Mouse (Mus musculus): ENCODE data around the gene Cpb1.

Cpb1 gene

DNA sequence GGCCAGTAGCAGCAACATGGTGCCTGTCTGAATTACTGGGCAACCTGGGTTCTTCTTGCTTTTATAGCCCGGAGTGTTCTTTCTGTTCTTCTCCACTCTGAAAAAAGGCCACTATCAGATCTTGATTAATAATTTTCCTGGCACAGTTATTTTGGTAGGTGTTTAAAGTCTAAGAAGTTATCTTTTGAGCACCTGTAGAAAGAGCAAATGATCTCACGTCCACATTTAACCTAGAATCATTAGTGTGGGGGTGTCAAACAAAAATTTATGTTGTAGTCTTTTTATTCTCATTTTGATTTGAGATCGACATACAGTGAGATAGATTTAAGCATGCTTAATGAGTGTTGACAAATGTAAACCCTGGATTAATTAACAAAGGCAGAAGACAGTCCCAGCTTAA is at the start of gene Cpb1:
Gene Cpb1 (minus strand): TSS at position 101 of the 400 bp plus-strand sequence.
- no peak for DNase-seq (ENCODE audit: low spot score)

DNA sequence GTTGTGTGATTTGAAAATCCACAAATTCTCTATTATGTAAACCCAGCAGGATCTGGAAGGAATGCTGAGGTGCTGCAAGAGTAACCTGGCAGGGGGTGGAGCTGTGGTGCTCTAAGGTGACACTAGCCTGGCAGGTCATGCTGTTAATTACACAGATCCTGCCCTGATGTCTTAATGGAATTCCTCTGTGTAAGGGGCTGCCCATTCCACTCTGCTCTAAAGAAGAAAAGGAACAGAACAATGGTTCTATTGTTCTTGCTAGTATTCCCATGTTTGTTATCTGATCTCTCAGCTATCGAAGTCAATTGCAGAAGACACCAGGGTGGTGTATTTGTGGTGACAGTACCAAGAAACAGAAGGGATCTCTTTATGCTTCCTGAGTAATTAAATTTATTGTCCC is 41.7 kb upstream of the Cpb1 start:
- DNase-seq (ENCODE audit: low spot score): no peak

DNA sequence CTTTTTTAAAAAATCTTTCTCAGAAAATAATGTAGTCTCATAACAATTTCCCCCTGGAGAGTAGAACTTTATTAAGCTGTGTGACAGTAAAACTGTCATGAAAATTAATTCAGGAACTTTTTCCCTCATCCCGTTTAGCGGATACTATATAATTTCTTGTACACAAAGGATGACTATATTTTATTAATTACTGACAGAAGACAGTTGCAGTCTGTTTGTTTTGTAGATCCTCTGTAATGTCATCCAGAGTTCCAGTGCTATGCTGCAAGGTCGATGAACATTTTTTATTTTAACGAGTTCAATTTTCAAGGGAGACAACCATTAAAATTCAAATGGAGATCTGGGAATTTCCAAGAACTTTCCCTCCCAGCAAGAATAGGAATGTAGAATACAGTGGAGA is 33.6 kb upstream of the Cpb1 start:
- no peak for DNase-seq (ENCODE audit: low spot score)

DNA sequence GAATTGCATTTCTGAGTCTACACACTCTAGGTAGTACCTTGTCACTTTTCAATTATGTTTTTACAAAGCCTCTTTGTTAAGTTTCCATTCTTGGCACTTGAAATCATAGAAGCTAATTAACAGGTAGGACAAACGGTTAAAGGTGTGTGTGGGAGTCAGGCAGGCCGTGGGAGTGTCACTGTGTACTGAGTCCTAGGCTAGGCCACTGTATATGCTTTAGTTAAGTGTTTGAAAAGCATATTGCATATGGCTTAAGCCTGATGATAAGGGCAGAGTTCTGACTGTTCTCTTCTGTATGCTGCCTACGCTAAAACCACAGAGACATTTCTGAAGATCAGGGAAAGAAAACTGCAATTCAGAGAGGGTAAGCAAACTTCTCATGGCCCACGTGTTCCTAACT is 31.7 kb upstream of the Cpb1 start:
- DNase-seq (ENCODE audit: low spot score): no peak

DNA sequence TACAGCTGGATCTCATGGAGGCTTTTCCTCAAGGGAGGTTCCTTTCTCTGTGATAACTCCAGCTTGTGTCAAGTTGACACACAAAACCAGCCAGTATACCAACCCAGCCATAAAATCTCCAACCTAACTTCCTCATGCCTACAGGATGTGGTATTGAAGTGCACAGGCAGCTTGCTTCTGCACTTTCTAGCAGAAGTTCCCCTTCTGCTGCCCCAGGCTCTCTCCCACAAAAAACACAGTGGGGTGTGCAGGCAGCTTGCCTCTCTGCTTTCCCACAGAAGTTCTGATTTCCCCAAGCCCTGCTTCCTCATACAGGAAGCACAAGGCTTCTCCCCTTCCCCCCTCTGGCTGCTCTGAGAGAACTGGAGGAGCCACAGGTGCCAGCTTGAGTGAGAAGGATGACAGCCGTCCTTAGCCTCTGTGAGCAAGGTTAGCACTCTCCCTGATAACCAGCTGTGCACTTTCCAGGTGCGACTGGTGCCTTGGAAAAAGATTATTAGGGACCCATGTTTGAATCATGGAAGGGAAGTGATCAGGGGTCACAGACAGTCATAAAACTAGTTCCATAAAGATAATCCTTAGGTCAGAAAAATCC is 29.3 kb upstream of the Cpb1 start:
- peak; percentile 35 for DNase-seq (ENCODE audit: low spot score)

DNA sequence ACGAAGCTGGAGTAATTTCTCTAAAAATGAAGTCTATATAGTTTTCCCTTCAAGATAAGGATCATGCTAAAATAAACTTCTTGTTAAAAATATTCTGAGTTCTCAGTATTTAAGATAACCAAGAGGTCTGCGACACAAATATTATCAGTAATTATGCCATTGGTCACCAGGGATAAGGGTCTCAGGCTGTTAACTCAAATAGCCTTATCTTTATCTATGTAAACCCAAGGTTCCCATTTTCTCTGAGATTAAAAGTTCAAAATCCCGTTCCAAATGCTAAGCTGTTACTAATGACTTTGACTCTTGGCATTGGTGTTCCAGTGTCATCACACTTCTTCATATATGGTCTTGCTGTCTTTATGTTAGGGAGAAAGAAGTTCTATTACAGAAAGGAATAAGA is 20.0 kb upstream of the Cpb1 start:
- DNase-seq (ENCODE audit: low spot score): no peak

DNA sequence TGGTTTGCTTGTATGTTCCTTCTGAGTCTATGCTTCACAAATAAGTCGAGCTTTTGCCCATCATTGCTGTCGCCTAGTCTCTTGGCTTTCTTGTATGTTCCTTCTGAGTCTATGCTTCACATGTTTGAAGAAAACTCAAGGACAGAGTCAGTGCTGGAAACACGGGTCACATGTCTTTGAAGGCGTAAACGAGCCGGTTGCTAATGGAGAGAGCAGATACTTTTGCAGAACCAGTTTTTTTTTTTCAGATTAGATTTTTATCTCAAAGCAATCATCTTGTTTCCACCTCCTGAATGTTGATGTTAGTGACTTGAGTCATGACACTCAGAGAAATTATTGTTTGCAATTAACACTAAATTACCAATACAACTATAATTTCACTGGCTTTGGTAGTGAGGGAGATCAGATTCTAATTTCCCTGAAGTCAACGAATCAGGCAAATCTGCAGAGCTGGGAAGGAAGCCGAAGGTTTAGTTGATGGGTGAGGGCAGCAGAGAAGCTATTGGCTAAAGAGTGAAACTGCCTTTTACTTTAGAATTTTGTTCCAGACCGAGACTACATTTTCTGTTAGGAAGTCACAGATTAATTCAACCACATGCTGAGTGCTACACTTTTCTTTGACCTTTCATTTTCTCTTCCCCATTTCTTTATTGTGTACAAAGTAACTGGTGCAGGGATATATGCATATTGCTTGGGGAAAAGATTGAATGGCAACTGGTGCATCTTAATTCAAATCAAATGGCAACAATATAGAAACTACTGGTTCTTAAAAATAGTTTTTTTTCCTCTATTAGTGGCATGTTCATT is 19.2 kb upstream of the Cpb1 start:
- DNase-seq (ENCODE audit: low spot score): no peak

DNA sequence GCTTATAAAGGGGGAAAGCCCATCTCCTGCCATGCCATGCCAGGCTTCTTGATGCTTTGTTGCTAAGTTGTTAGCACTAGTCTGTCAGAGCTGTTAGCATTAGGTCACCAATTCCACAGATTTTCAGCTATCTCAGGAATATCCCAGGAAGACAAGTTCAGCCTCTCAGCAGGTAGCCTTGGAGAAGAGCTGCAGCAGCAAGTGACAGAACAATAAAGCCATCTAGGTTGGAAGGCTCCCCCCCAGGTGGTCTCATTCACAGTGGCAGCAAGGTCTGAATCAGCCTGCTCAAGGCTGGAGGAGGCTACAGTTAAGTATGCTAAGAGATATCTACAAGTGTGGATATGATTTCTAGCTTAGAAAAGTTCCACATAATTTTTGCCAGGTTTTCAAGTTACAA is 15.8 kb upstream of the Cpb1 start:
- no peak for DNase-seq (ENCODE audit: low spot score)

DNA sequence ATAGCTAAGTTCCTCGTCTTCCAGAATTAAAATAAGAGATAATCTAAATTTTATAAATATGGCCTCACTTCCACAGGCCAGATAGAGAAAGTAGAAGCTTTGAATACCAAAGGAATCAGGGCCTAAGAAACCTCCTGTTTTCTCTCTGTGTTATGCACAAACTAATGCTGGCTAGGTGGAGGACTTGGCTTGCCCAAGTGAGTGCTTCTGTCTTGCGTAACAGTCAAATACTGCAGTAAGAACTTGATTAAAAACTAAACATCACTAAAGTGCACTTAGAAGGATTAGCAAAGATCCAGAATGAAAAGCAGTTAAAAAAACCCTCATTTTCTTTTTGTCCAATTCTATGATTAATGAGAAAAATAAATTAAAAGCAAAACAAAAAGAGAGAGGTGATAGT is 13.2 kb upstream of the Cpb1 start:
- DNase-seq (ENCODE audit: low spot score): no peak

DNA sequence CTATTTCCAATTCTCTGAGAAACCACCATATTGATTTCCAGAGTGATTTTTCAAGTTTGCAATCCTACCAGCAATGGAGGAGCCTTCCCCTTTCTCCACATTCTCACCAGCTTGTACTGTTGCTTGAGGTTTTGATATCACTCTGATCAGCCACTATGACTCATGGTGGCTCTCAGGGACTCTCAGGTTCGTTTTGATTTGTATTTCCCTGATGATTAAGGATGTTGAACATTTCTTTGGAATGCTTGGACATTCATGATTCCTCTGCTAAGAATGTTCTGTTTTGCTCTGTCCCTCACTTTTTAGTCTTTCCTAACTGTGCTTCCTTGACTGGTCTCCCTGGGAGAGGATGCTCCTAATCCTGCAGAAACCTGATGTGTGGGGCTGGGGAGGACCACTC is 6.3 kb upstream of the Cpb1 start:
- DNase-seq (ENCODE audit: low spot score): no peak

DNA sequence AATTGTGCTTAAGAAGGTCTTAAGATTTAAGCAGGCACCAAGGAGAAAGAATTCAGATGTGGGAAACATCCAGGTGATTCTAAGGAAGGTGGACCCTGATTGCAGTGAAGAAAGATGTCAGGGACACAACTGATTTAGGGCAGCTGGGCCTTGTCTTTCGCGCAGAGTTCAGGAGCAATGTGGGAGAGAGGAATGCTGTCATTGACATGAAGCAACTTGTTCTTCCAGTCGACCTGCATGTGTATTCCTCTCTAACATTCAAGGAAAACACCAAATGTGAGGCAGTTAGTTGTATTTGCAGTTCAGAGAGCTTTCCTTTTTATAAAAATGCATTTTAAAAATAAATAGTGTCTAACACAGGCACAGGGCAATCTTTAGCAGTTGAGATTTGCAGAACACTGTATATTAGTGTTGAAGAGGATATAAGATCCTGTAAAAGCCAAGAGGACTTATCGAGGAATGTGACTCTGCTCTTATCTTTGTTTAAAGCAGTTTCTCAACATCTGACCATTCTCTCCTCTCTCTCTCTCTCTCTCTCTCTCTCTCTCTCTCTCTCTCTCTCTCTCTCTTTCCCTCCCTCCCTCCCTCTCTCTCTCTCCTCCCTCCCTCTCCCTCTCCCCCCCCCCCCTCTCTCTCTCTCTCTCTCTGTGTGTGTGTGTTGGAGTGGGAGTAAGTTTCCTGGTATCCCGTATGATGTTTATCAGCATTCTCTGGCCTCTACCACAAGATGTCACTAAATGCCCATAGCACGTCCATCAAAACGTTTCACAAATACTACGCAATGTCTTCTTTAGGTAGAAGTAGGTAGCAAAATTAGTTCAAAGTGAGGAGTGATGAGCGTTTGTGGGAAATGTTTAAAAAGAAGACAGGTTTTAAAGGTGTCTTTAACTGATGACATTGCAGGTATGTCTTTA is 20.7 kb downstream of the Cpb1 start:
- no peak for DNase-seq (ENCODE audit: low spot score)

DNA sequence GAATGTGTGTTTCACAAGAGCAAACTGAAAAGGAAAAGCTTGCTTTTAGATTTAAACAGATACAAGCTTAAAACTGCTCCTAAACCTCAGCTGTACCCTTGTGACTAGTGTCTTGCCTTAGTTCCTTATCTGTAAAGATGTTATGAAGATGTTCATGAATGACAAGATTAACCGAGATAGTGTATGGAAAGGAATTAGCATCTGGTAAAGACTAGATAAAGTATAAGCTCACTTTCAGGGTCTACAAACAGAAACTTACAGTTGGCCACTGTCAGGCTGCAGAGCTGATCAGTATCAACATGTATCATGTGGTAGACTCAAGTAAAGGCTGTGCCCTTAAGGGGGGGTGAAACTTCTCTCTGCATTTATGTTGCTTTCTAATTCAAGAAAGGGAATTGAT is 31.6 kb downstream of the Cpb1 start:
- no peak for DNase-seq (ENCODE audit: low spot score)

DNA sequence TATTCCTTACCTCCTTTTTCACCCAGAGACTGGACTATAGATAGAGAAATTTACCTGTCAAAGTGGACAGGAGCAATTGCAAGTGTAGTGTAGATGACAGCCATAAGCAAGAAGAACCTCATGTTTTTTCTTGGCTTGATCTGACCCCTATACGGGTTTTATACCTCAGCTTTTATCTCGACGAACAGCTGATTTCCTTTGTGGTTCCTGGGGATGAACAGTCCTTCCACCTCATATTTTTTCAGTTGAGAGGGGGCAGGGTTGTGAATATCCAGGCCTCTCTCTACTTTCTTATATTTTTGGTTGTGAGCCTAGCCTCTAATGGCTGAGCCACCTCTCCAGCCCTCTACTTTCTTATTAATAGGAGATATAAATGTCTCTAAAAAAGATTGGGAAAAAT is 33.5 kb downstream of the Cpb1 start, which contains the start of gene Cpa3:
Gene Cpa3 (minus strand): TSS at position 132 of the 400 bp plus-strand sequence.
- no peak for DNase-seq (ENCODE audit: low spot score)

DNA sequence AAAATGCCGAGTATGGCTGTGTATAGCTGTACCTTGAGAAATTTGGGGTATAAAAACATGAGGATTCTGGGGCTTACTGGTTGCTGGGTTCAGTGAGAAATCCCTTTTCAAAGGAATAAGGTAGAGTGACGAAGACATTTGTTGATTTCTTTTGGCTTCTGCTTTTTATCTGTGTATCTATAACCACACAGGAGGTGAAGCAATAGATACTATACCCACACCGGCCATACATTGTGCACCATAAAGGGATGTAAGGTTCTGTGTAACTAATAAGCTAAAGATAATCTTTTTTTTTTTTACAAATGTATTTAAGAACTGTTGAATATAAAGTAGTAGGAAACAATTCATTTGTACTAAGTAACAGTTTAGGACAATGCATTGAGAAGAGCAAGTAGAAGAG is 35.8 kb downstream of the Cpb1 start:
- DNase-seq (ENCODE audit: low spot score): no peak

DNA sequence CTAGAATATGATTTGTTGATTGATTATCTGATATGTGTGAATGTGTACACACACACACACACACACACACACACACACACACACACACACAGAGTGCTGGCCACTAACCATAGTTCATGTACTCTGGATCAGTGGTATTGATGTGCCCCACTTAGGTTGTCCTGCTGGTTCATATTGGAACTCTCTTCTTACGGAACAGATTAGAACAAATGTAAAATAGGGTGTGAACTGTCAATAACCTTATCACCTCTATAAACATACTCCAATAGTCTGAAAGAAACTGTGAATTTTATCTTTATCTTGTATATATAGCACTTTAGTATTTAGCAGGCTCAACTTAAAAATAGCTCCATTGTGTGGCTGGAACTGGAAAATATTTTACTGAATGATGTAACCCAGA is 38.6 kb downstream of the Cpb1 start:
- DNase-seq (ENCODE audit: low spot score): no peak

DNA sequence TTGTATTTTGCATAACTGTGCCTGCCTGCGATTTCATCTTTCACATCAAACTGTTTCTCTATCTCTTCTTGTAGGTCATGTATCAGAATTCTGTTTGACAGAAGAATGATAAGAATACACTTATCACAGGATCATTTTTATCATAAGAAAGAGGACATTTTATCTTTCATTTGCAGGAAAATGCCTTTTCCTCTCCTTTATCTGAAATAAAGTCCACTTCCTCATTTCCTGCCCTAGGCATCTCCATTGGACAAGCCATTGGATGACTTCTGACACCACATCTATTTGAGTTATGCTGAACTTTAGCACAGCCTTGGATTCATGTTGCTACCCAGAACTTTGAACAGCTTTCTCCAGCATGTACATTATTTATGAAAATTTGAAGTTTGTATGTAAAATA is 46.5 kb downstream of the Cpb1 start:
- no peak for DNase-seq (ENCODE audit: low spot score)

DNA sequence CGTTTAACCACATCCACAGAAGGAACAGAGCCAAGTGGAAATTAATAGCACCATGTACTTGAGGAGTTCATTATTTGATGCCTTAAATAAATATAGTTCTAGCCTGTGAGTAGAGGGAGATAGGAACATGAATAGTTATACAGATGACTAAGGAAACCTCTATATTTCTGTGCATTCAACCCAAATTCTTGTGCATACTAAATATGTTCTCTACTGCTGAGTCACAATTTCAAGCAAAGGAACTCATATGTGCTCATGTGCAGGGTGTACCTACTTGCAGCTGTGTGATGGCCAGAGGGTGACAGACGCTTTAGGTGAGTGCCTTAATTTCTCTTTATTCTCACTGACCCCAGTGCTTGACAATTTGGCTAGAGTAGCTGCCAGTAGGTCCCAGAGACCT is 50.1 kb downstream of the Cpb1 start:
- no peak for DNase-seq (ENCODE audit: low spot score)

DNA sequence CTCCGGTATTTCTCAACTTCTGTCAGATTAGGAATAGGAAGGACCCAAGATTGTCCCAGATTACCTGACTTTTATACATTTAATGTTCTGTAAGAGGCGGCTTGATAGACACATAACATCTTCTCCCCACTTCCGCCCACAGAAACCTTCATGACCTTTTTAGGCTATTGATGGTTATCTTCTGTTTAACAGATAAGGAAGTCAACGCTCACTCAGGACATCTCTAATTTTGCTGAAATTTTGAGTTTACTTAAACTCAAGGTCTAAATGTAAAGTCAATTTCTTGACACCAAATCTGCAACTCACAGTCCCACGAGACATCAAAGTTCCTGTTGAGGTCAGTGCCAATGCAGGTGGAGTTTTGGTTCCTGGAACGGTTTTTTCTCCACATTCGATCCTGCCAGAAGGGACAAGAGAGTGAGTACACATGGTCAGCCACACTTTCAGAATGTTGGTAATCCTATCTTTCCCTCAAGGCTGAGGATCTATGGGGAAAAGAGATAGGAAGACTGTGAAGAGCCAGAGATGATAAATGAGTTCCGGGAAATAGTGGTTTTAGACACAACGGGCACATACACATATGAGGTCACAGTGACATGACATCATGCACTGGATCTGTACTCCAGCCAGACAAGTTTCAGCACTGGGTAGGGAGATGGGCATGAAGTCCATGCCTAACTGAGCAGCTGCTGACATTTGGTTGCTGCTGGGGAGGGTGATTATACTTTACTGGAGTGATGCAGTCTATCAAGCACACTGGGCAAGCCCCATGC is 52.4 kb downstream of the Cpb1 start:
- no peak for DNase-seq (ENCODE audit: low spot score)

DNA sequence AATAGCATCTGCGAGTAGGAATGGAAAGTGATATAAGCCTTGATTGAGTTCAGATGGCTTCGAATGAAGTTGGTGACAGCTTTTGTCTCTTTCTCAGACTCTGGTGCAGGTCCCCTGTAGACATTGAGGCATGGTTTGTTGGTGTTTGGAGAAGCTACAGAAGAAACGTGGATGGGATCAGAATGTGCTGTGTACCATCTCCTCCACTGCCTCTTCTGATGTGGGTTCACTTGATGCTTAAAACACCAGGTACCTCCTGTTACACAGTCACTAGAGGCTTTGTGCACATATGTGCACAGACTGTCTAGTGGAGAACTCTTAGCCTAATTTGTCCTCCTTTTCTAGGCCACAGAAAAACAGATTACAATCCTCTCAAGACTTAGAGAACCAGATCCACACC is 53.4 kb downstream of the Cpb1 start:
- DNase-seq (ENCODE audit: low spot score): no peak

DNA sequence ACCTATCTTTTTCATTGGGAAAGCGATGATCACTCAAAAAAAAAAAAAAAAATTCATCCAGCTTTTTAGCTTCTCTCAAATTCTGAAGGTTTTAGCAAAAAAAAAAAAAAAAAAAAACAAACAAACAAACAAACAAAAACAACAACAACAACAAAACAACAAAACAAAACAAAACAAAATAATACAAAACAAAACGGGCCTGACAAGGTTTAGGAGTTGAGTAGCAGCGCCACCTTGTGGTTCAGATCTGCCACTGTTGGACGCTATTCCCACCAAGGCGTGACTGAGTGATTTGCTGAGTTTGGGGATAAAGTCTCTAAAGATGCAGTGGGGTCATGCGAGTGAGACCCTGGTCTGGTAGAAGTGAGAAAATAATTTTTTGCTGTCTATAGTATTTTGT is 76.7 kb downstream of the Cpb1 start:
- peak; percentile 56 for DNase-seq (ENCODE audit: low spot score)
